Mouse (Mus musculus): ENCODE measurements around the gene Ank3. TPM values are rescaled to one million over a fixed set of nuclear protein-coding genes. Genes with fewer than 3 reads are reported as not detected.

Gene Ank3
- total RNA-seq, 2 experiments from 2014 or later, result 459 to 516 TPM

DNA sequence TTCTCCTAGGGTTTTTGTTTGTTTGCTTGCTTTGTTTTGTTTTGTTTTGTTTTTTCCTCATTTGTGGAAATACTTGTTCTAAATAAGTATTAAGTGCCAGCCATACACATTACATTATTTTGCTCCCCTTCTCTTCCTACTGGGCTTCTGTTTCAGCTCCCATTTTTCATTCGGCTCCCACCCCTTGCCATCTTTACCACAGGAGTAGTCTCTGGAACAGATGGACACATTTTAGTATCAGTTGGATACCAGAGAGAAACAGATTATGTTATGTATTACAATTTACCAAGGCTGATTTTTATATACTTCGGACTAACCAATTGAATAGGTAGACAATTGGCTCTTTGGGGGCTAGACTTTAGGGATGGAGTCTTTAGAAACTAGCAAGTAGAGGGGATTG lies 327.7 kb downstream of the Ank3 start:
- no peak for DNase-seq

DNA sequence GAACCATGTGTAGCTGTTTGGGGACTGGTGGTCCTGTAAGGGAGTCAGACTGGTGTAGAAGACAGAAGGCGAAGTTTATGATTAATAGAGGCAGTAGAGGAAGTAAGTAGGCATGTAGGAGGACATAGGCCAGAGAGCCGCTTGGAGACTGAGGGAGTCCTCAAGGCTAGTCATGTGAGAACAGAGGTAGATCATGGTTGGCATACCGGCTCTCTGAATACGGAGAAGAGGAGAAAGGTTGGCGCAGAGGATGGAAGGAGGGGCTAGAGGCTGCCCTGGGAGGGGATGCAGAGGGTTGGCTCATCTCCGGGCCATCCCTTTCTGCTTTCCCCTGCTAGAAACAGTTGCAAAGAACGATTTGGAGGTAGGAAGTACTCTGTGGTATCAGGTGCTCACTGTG lies 328.2 kb downstream of the Ank3 start:
- DNase-seq, result no peak

DNA sequence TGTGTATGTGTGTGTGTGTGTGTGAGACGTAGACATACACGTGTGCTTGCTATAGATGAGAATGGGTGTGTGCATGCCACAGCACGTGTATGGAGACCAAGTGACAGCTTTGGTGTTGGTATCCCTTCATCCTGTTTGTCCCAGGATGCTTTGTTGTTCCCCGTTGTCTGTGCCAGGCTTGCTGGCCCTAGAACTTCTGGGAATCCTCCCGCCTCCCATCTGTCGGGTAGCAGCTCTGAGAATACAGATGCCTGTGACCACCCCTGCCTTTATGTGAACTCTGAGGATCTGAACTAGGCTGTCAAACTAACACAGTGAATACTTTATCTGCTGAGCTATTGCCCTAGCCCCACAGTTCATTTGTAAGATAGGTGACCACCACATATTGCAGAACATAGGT lies 330.3 kb downstream of the Ank3 start:
- DNase-seq, result no peak

DNA sequence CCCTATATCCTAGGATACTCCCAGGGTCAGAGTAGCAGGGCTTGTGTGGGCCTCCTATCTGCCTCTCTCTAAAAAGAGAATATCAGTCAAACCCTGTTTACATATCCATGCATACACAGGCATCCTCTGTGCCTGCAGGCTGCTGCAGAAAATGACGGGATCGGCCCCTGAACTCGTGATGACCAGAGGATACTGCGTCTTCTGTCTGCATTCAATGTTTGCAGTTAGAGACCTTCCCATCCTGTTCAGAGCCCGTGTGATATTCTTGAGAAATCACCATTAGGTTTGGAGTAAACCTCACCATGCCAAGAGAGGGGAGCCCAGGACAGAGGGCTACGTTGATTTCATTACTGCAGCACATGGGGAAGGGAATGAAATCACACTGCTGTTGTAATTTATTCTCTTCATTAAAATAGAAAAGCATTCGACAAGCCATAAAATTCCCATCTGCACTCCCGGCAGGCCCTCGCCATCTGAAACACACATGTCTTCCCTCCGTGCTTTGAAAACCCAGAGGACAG lies 331.8 kb downstream of the Ank3 start:
- DNase-seq, result no peak

DNA sequence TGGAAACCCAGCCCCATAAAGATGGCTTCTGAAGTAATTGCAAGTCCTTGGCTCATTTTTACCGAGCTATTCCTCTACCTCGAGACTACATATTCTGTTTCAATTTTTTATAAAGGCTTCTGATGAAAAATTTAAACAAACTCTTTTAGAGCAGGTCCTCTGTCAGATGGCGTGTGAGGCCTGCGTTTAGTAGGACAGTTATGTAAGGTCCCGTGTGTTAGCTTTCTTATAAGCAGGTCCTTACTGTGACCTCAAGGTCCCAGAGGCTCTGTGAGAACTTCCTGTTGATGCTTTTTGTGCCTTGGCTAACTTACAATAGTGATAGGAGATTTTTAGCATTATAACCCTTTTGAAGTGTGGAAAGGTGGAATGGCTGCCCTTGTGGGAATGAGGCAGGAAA lies 332.8 kb downstream of the Ank3 start:
- no peak for DNase-seq

DNA sequence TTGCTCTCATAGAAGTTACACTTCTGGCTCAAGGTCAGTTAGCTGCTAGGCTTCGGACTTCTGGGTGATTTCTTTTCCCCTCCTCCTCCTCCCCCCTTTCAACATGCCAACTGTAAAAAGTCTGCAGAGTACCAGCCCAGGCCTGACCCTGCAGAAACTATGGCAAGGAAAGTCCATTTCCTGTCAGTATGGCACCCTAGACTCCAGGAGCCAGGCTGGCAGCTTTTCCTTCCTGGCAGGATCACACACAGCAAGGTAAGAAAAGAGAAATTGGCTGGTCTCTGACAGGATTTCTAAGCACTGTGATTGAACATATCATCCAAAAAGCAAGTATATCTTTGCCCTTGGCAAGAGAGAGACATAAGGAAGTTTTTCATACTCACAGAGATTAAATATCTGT lies 333.3 kb downstream of the Ank3 start:
- DNase-seq, result no peak

DNA sequence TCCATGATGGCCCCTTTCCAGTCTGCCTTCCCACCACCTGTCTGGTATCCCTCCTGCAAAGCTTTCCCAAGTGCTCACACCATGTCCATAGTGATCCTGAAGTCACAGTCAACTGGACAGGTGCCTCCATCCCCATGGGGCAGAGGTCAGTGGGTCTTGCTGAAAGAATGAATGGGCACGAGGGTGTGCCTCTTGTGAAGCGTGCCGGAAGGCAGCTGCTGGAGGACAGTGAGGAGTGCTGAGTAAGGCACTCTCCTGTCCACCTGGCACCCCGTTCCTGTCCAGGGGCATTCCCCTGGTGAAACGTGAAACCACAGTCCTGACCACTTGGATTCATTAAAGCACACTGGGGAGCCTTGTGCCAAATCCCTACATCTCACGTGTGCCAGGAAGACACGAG lies 337.7 kb downstream of the Ank3 start:
- DNase-seq, result no peak

DNA sequence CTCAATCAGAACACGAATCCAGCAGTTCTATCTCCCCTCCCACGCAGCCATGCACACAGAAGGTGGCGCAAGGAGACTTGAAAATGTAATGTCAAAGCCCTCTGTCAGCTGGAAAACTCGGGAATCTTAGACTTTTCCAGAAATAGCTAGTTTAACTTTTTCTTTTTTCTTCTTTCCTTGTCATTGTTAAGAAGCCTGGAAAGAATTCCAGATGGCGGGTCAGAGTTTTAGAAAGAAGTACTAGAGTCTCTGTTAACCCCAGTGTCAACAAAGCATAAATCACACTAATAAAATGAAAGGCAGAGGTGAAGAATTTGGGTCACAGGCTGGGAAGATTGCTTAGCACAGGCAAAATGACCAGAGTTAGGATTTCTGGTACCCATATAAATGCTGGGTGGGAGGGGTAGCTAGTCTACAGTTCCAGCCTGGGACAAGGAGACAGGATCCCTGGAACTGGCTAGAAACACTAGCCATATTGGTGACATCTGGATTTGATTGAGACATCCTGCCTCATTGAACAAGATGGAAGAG lies 340.2 kb downstream of the Ank3 start:
- DNase-seq, result no peak

DNA sequence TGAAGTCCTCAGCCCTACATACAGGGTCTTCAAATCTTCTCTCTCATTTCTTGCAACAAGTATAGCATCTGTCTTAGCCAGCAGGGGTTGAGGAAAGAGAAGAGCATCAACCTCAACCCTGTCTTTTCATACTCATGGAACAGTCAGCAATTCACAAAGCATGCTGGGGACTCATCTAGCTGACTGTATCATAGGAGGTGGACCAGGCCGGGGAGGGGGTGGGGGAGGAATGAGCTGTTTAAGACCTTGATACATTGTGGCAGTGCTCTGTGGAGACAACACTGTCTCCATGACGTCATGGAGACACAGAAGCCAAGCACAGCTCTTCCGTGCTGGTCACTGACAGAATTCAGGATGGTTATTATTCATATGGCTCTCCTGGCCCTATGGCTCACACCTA lies 344.0 kb downstream of the Ank3 start:
- DNase-seq, result no peak

DNA sequence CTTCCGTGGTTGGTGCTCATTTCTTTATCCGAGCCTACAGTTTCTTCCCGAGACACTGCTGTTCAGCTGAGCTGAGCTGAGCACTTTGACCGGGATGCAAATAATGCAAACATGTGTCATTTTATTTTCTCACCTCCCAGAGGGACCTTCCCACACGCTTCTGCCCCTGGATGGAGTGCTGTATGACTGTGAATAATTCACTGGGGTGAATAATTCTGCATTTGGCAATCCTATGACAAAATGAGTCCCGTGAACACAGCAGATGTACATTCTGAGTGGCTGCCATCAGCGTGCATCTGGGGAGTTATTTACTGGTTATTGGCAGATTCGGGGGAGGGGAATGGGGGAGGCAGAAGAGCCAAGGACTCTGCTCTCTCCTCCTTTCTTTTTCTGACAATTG lies 345.6 kb downstream of the Ank3 start:
- DNase-seq, result peak; percentile 72 to 73

DNA sequence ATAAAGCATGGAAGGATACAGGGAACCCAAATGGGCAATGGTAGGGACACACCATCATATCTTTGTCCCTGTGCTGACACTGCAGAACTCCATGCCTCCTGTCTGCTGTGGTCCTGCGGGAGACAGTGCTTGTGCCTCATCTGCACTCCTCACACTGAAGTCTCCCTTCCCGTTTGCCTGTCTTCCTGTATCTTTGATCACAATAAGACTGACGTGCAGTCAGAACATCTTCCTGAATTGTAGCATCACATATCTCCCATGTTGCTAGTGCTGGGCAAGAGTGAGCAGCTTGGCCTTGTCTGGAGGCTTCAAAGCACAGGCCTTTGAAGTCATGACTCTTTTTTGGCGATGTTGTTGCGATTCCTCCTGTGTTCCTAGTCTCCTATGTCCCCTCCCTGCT lies 346.3 kb downstream of the Ank3 start:
- no peak for DNase-seq

DNA sequence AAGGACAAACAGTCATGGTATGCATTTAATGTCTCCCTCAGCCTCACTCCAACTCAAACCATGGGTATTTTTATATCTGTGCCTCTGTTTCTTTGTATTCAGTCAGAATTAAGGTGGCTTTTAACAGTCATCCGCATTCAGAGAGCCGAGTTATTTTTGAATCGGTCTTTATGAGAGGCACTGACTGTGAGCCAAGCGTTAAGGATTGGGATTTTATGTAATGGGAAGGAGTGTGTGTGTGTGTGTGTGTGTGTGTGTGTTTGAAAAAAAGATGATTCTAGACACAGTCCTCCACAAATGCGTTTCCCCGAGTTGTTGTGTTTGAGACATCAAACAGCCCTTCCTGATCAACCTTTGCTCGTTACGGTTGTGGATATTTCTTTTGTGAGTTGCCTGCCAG lies 347.7 kb downstream of the Ank3 start:
- DNase-seq, result no peak

DNA sequence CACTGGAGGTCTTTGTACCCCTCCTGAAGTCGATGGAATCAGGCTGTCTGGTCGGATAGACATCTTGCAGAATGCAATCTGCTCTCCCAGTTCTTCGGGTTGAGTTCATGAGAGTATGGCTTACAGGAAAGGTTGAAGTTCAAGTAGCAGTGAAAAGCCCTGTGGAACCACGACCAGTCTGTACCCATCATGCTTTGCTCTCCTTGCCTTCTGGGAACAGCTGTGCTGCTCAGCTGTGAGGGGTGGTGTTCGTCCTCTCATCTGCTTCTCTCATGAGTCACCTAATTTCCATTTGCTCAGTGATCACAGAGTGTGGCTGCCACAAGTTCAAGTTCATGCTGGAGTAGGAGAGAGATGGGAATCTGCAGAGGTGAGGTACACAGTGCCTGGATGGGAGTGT lies 348.2 kb downstream of the Ank3 start:
- DNase-seq, result peak; percentile 31 to 45

DNA sequence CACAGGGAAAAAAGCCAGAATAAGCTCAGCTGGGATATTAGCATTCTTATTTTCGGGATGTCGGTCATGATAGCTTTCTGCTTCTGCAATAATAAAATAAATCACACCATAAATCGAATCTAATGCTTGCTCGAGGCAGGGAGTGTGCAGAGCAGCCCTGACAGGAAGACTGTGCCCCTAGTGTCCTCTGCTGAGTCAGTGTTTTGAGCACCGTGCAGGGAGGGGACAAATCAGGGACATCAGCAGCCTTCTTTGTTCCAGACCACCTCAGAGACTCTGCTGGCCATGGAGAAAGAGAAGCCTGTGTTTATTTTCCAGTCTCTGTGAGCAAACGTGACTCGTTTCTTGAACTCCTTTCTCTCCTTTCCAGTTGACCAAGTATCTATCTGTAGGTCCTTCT lies 352.8 kb downstream of the Ank3 start:
- no peak for DNase-seq

DNA sequence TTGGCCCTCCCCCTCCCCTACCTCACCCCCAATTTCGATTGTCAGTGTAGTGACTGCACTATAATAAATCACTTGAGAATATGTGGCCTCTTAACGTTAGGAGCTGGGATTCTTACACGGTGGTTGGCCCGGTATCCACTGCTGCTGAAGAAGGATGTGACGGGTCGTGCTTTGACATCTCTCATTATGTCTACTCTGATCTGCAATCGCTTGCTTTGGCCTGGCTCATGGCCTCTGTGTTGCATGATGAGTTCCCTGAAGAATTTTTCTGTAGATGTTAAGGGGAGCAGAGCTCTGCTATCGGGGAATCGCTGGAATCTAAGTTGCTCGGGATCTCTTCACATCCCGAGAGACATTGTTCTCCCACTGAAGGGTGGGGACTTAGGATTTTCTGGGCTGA lies 354.9 kb downstream of the Ank3 start:
- no peak for DNase-seq

DNA sequence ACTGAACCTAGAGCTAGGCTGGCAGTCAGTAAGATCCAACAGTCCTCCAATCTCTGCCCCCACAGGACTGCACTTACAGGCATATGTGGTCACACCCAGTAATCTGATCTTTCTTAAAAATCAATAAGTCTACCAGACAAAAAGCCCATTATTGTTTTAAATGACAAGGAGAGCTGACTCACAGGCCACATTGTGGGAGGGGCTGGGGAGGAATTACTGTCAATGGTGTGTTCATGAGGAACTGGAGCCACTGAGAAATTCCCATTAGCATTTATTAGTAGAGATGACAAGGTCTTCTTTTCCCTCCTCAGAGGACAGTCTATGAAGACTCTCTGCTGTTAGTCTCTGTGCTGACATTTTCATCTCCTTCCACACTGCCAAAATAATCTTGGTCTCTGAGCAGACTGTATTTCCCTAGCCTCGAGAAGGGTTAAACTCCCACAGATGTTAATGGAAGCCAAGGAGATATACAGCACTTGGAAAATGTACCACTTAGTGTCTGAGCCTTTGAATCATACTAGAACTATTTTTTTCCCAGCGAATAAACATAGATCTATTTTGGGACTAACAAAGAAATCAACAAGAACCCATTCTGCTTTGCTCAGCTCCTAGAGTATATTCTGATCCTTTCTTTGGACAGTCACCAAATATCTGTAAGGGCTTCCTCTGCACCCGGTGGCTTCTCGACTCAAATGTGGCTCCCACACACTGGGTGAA lies 358.5 kb downstream of the Ank3 start:
- DNase-seq, result no peak

DNA sequence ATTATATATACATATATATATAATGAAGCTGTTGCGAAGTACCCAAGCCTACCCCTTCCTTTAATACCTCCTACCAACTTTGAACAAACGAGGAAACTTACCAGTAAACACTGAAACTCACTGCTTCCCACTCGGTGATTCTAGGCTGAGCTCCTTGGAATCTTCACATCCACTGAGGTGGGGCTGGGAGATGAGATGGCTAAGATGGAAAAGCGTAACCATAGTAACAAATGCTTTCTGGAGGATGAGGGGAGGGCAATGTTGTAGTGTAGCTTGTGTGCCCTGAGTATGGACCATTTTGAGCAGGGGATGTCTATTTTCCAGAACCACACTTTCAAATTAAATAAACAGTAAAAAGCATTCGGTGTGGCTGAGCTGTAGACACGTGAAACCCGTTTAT lies 364.4 kb downstream of the Ank3 start:
- no peak for DNase-seq

DNA sequence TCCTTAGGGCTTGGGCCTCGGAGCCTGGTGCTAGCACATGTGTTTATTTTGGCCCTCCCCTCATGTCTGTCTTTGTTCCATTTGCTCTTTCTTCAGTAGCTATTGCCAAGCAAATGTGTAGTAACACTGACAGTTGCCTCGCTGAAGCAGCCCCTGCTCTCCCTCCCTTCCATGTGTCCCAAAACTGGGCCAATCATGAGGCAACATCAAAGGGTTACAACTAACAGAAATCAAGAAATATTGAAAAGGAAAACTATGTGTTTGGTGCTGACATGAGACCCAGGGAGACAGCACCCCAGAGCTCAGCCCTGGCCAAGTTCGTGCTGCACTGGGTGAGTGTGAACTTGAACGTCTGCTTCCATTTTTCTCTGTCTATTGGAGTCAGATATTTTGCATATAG lies 365.8 kb downstream of the Ank3 start:
- DNase-seq, result no peak

DNA sequence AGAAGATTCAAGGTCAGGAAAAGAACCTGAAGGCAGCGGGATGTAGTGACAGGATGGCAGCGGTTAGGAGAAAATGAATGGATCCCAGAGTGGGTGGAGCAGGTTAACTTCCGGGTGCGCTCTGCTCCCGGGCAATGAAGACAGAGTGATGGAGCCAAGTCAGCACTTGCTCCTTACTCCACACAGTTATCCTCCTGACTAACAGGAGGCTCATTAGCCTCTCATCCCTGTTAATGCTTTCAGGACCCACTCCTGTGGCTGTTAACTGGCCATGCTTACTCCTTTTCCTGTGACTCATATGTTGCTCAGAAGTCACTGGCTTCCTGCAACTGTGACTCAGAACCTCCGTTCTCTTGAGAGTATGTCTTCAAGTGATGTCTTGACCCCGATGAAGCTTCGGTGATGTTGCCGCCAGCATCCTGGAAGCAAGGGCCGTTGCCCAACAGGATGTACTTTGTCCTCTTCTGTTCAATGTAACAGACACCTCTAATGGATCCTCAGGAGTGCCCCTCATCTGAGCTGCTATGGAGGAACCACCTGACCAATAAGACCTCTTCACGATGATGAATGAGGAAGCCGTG lies 378.6 kb downstream of the Ank3 start:
- no peak for DNase-seq

DNA sequence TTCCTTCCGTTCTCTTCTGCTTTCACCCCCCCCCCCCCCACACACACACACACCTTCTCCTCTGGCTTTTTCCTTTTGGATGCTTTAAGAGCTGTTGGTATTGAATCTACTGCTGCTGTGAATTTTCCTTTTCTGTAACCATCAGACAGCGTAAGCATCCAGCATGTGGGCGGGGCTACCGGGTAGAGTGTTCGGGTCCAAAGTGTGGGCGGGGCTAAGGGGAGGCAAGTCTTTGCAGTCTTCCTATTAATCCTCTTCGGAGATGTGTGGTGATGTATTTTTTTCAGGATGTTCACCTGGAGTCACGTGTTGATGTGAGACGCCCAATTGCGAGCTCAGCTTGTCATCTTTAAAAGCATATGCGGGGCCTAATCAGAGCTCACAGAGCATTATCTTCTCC lies 379.2 kb downstream of the Ank3 start:
- no peak for DNase-seq

DNA sequence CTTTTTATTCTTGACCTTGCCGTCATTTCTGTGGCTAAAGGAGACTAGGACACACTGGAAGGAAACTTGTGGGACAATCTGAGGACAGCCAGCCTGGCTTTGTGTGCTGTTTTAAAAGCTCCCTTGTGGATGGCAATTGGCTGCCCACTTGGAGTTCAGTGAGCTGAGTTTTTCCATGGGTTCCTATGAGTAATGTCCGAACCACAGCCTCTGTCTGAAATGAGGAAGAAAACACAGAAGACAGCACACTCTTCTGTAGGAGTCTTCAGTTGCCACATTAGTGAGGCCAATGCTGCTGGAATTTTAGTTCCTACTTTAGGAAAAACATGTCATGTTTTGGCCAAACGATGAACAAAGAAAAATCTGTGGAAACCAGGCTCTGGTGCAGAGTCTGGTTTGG lies 380.7 kb downstream of the Ank3 start:
- DNase-seq, result no peak

DNA sequence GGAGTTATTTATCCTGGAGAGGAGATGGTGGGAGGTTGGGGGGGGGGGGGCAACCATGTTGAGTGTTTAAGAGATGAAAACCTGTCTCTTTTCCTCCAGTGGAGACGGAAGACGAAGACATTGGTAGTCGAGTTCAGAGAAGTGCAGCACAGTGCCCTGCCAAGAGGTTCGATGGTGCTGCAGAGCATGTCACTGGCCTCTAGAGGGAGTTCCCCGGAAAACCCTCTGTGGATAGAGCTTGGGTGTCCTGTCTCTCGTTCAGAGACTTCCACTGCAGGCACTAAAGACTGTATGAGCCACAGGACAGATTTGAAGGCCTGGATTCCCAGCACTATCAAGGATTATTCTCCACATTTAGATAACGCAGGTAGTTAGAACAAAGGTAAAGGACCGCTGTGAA lies 382.9 kb downstream of the Ank3 start:
- no peak for DNase-seq

DNA sequence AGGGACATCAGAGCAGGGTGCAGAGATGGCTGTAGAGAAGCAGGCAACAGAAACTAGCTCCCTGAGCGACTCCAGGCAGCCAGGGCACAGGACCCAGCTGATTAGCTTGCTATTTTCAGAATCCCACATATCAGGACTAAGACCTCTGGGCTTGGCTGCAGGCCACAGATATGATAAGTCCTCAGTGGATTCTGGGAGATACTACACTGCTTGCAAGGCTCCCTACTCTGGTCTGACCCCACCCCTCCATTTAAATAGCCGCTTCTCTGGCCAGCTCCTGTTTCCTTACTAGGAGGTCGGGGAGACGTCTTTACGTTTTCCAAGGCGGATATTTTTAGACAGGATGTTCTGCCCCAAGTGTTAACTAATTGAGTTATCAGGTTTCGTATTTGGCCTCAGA lies 386.7 kb downstream of the Ank3 start:
- no peak for DNase-seq

DNA sequence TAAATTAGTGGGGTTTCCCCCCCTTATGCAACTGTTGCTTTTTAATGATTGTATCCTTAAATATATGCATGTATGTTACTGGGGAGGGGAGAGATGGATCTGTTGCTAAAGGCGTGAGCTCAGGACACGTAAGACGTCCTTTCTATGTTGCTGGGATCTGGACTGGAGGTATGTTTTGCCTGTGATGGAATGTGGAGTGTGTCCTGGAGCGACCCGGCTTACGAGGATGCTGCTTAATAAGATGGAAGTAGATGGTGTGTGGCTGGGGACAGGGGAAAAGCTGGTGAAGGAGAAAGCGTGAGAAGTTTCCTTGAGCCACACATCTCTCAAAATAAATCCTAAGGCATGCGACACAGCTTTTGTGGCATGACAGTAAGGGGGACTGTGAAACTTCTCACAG lies 387.1 kb downstream of the Ank3 start:
- no peak for DNase-seq
